Mouse (Mus musculus) liver, embryonic 12.5 days (tissue): ENCODE results near the gene Trim5. TPM values are rescaled to one million over a fixed set of nuclear protein-coding genes. Genes with fewer than 3 reads are reported as not detected.

Source experiments
- ATAC-seq: fragments of 200-750 bp; cut with Nextera tagmentation; 2 replicates; pipeline ENCODE4 v1.8.0; 2017; ENCODE audit warnings: moderate number of reproducible peaks, mild to moderate bottlenecking, moderate library complexity
- H3K27ac ChIP-seq: fragments of 300-500 bp; sonication (generic); 2 replicates; pipeline ENCODE4 v1.5.1; 2016; ENCODE audit warnings: mild to moderate bottlenecking
- H3K27me3 ChIP-seq: fragments of 300-500 bp; sonication (generic); replicated peaks from 2 replicates; pipeline ENCODE4 v1.6.1; 2016; ENCODE audit warnings: mild to moderate bottlenecking, moderate library complexity
- H3K36me3 ChIP-seq: fragments of 300-500 bp; sonication (generic); 2 replicates; pipeline ENCODE4 v1.6.1; 2016; ENCODE audit warnings: mild to moderate bottlenecking, moderate library complexity
- H3K4me1 ChIP-seq: fragments of 300-500 bp; sonication (generic); 2 replicates; pipeline ENCODE4 v1.6.1; 2016
- H3K4me2 ChIP-seq: fragments of 300-500 bp; sonication (generic); 2 replicates; pipeline ENCODE4 v1.6.1; 2016; ENCODE audit warnings: mild to moderate bottlenecking, moderate library complexity
- H3K4me3 ChIP-seq: fragments of 300-500 bp; sonication (generic); 2 replicates; pipeline ENCODE4 v1.5.1; 2016; ENCODE audit warnings: mild to moderate bottlenecking, moderate library complexity
- H3K9ac ChIP-seq: fragments of 300-500 bp; sonication (generic); 2 replicates; pipeline ENCODE4 v1.6.1; 2016; ENCODE audit warnings: mild to moderate bottlenecking, moderate library complexity
- H3K9me3 ChIP-seq: fragments of 300-500 bp; sonication (generic); replicated peaks from 2 replicates; pipeline ENCODE4 v1.6.1; 2016; ENCODE audit warnings: mild to moderate bottlenecking, moderate library complexity
- WGBS: fragments of 180-500 bp; shearing (Covaris S2); methylation state at CpG from one replicate; pipeline ENCODE4 v1.1.7; 2016; ENCODE audit not compliant: insufficient replicate concordance; 5-methylcytosine and 5-hydroxymethylcytosine counted together
- polyA plus RNA-seq: library from polyadenylated mRNA; unstranded; fragments of >200 nt; fragmentation: Nextera tagmentation; extraction: Ambion mirVana; gene quantifications from 2 replicates; pipeline ENCODE4 v1.2.1, GENCODE M21; 2016

Gene Trim5
- polyA plus RNA-seq, 1 experiment from 2014 or later = 0.33 TPM

GRCm38 (mm10) chr7:104244287-104245181 lies 43.4 kb downstream of the Trim5 start, which contains the start of gene Trim34a:
Trim34a (plus strand) TSS chr7:104244457.
- peak within 1 kb of the TSS; percentile 60 for H3K4me3 ChIP-seq
- peak within 1 kb of the TSS; percentile 66 for H3K4me2 ChIP-seq
- no peaks in the 10 kb centered on the region for H3K27me3 ChIP-seq
- H3K9me3 ChIP-seq = no peaks in the 10 kb centered on the region
- H3K4me1 ChIP-seq = no peaks in the 10 kb centered on the region
- H3K36me3 ChIP-seq = no peaks in the 10 kb centered on the region
- H3K9ac ChIP-seq = peak within 1 kb of the TSS; percentile 65
- peak within 1 kb of the TSS; percentile 41; the same call in 1 of the 2 replicates for H3K27ac ChIP-seq
- peak; percentile 85 for ATAC-seq
- WGBS = 5% methylated on average over 13 of the region's 13 CpGs

GRCm38 (mm10) chr7:104243616-104244015 lies 44.3 kb downstream of the Trim5 start:
- Histone ChIP-seq H3K4me2 (peak overlapping the region; percentile 66), H3K9ac (0 out of 2 replicates have a peak overlapping the region, but pooled peaks have one; percentile 28), H3K4me3 (no peak overlapping the region), H3K36me3 (no peaks in the 10 kb centered on the region), H3K27me3 (no peaks in the 10 kb centered on the region), H3K4me1 (no peaks in the 10 kb centered on the region), H3K9me3 (no peaks in the 10 kb centered on the region), H3K27ac (no peak overlapping the region)
- WGBS = 48% methylated on average over 1 of the region's 1 CpGs
- ATAC-seq = no peak

- Histone ChIP-seq H3K9ac (no peak overlapping the region), H3K9me3 (no peaks in the 10 kb centered on the region), H3K4me1 (no peaks in the 10 kb centered on the region), H3K27me3 (no peaks in the 10 kb centered on the region), H3K27ac (no peak overlapping the region), H3K4me3 (no peak overlapping the region), H3K4me2 (no peak overlapping the region), H3K36me3 (no peaks in the 10 kb centered on the region)
- ATAC-seq = no peak
These were observed 47.0 kb downstream of the Trim5 start for GRCm38 (mm10) chr7:104240857-104241256.

GRCm38 (mm10) chr7:104231203-104231602 lies 56.7 kb downstream of the Trim5 start:
- Histone ChIP-seq H3K27ac (no peak overlapping the region), H3K4me3 (no peak overlapping the region), H3K4me1 (no peaks in the 10 kb centered on the region), H3K9me3 (no peaks in the 10 kb centered on the region), H3K36me3 (no peaks in the 10 kb centered on the region), H3K9ac (no peak overlapping the region), H3K4me2 (no peak overlapping the region), H3K27me3 (no peaks in the 10 kb centered on the region)
- no peak for ATAC-seq
- 22% methylated on average over 2 of the region's 2 CpGs for WGBS

- Histone ChIP-seq H3K4me3 (peak within 1 kb of the TSS; percentile 58), H3K9ac (peak within 1 kb of the TSS; percentile 54), H3K27me3 (no peaks in the 10 kb centered on the region), H3K4me2 (peak within 1 kb of the TSS; percentile 81), H3K4me1 (peaks cover 8% of the 10 kb centered on the region; the same call in 1 of the 2 replicates), H3K36me3 (no peaks in the 10 kb centered on the region), H3K27ac (no peak within 1 kb of the TSS), H3K9me3 (no peaks in the 10 kb centered on the region)
- WGBS = 2% methylated on average over 37 of the region's 37 CpGs
- ATAC-seq = peak; percentile 80
These were observed 69.0 kb downstream of the Trim5 start, which contains the start of gene Trim6 for GRCm38 (mm10) chr7:104218701-104219569. Trim6 (plus strand) TSS chr7:104218793.

- no peaks in the 10 kb centered on the region for H3K9me3 ChIP-seq
- no peak overlapping the region for H3K27ac ChIP-seq
- H3K27me3 ChIP-seq = no peaks in the 10 kb centered on the region
- WGBS = 32% methylated on average over 2 of the region's 2 CpGs
- peaks cover 8% of the 10 kb centered on the region; the same call in 1 of the 2 replicates for H3K4me1 ChIP-seq
- H3K4me3 ChIP-seq = no peak overlapping the region
- no peak overlapping the region for H3K9ac ChIP-seq
- H3K4me2 ChIP-seq = no peak overlapping the region
- no peak for ATAC-seq
- H3K36me3 ChIP-seq = no peaks in the 10 kb centered on the region
These were observed 70.0 kb downstream of the Trim5 start for GRCm38 (mm10) chr7:104217881-104218280.

GRCm38 (mm10) chr7:104216011-104216535 lies 71.8 kb downstream of the Trim5 start:
- Histone ChIP-seq H3K4me3 (no peak overlapping the region), H3K4me1 (peaks cover 8% of the 10 kb centered on the region; the same call in 1 of the 2 replicates), H3K27ac (no peak overlapping the region), H3K36me3 (no peaks in the 10 kb centered on the region), H3K27me3 (no peaks in the 10 kb centered on the region), H3K4me2 (no peak overlapping the region), H3K9ac (no peak overlapping the region), H3K9me3 (no peaks in the 10 kb centered on the region)
- WGBS = 21% methylated on average over 1 of the region's 1 CpGs
- no peak for ATAC-seq

Other genes with a start within 250 kb of the Trim5 start
- not detected in 2 replicates for gene Olfr642, start 235.4 kb downstream of the Trim5 start, polyA plus RNA-seq
- gene 4930516K23Rik, start 226.6 kb downstream of the Trim5 start, polyA plus RNA-seq = not detected in 2 replicates
- not detected in 2 replicates for gene Olfr644, start 216.2 kb downstream of the Trim5 start, polyA plus RNA-seq
- not detected in 2 replicates for gene Olfr645, start 202.6 kb downstream of the Trim5 start, polyA plus RNA-seq
- not detected in 2 replicates for gene Olfr646, start 183.2 kb downstream of the Trim5 start, polyA plus RNA-seq
- gene Ubqln5, start 158.3 kb downstream of the Trim5 start, polyA plus RNA-seq = not detected in 2 replicates
- gene Olfr643, start 150.7 kb downstream of the Trim5 start, polyA plus RNA-seq = not detected in 2 replicates
- gene Ubqln3, start 144.8 kb downstream of the Trim5 start, polyA plus RNA-seq = not detected in 2 replicates
- gene Ubqlnl, start 137.5 kb downstream of the Trim5 start, polyA plus RNA-seq = not detected in 2 replicates
- gene Olfm5, start 123.3 kb downstream of the Trim5 start, polyA plus RNA-seq = not detected in 2 replicates
- 0.05 and 0.11 TPM in 2 replicates for gene Olfr648, start 104.7 kb downstream of the Trim5 start, polyA plus RNA-seq
- gene Olfr649, start 92.1 kb downstream of the Trim5 start, polyA plus RNA-seq = not detected in 2 replicates
- gene Trim6, start 69.3 kb downstream of the Trim5 start, polyA plus RNA-seq = 1.6 and 1.7 TPM in 2 replicates
- 1.2 and 1.7 TPM in 2 replicates for gene Trim34a, start 43.6 kb downstream of the Trim5 start, polyA plus RNA-seq
- gene Trim12a, start 27.4 kb upstream of the Trim5 start, polyA plus RNA-seq = 3.2 and 4.3 TPM in 2 replicates
- gene Trim34b, start 41.4 kb upstream of the Trim5 start, polyA plus RNA-seq = not detected in 2 replicates
- gene Trim12c, start 65.3 kb upstream of the Trim5 start, polyA plus RNA-seq = 1.2 and 1.4 TPM in 2 replicates
- 0.11 TPM in 1 of 2 replicates, not detected in the other for gene Trim30b, start 81.8 kb upstream of the Trim5 start, polyA plus RNA-seq
- 0.14 and 0.20 TPM in 2 replicates for gene Trim30c, start 112.7 kb upstream of the Trim5 start, polyA plus RNA-seq
- 1.2 and 1.3 TPM in 2 replicates for gene Trim30a, start 177.1 kb upstream of the Trim5 start, polyA plus RNA-seq
- 0.42 and 0.43 TPM in 2 replicates for gene Trim30d, start 219.8 kb upstream of the Trim5 start, polyA plus RNA-seq